Mouse (Mus musculus) neural tube, embryonic 11.5 days (tissue): ENCODE data around the gene Npas1. TPM values are rescaled to one million over a fixed set of nuclear protein-coding genes. Genes with fewer than 3 reads are reported as not detected.

Source experiments
- ATAC-seq: fragments of 200-750 bp; cut with Nextera tagmentation; 2 replicates; pipeline ENCODE4 v1.8.0; 2017; ENCODE audit warnings: moderate number of reproducible peaks, mild to moderate bottlenecking, moderate TSS enrichment, moderate library complexity; ENCODE audit not compliant: insufficient read depth, low FRiP score, low TSS enrichment
- DNase-seq: peaks from one replicate; pipeline ENCODE4 v3.0.0-alpha.2; 2015; ENCODE audit warnings: low spot score
- H3K27ac ChIP-seq: fragments of 300-500 bp; sonication (generic); 2 replicates; pipeline ENCODE4 v1.5.1; 2014; ENCODE audit warnings: low read depth, mild to moderate bottlenecking, low read length
- H3K27me3 ChIP-seq: fragments of 300-500 bp; sonication (generic); 2 replicates; pipeline ENCODE4 v1.6.1; 2014; ENCODE audit warnings: mild to moderate bottlenecking, low read length, mixed read lengths; ENCODE audit not compliant: control insufficient read depth, insufficient read depth
- H3K36me3 ChIP-seq: fragments of 300-500 bp; sonication (generic); 2 replicates; pipeline ENCODE4 v1.6.1; 2014; ENCODE audit warnings: mild to moderate bottlenecking, low read length, moderate library complexity, mixed read lengths; ENCODE audit not compliant: control insufficient read depth, insufficient read depth
- H3K4me1 ChIP-seq: fragments of 300-500 bp; sonication (generic); 2 replicates; pipeline ENCODE4 v1.6.1; 2014; ENCODE audit warnings: low read length, mixed read lengths; ENCODE audit not compliant: control insufficient read depth, insufficient read depth
- H3K4me2 ChIP-seq: fragments of 300-500 bp; sonication (generic); 2 replicates; pipeline ENCODE4 v1.6.1; 2014; ENCODE audit warnings: low read depth, mild to moderate bottlenecking, moderate library complexity
- H3K4me3 ChIP-seq: fragments of 300-500 bp; sonication (generic); 2 replicates; pipeline ENCODE4 v1.5.1; 2014; ENCODE audit warnings: low read depth, low read length
- H3K9ac ChIP-seq: fragments of 300-500 bp; sonication (generic); 2 replicates; pipeline ENCODE4 v1.6.1; 2014; ENCODE audit warnings: mild to moderate bottlenecking, low read length
- H3K9me3 ChIP-seq: fragments of 300-500 bp; sonication (generic); 2 replicates; pipeline ENCODE4 v1.6.1; 2016; ENCODE audit warnings: low read length; ENCODE audit not compliant: control insufficient read depth
- WGBS: fragments of 180-500 bp; shearing (Covaris S2); extraction: QIAGEN DNeasy Blood & Tissue Kit; methylation state at CpG from one replicate; pipeline ENCODE4 v1.1.7; 2014; 5-methylcytosine and 5-hydroxymethylcytosine counted together
- polyA plus RNA-seq: library from polyadenylated mRNA; unstranded; fragments of >200 nt; fragmentation: Nextera tagmentation; extraction: Ambion mirVana; gene quantifications from 2 replicates; pipeline ENCODE4 v1.2.1, GENCODE M21; 2014

The Npas1 gene
- polyA plus RNA-seq, 1 experiment from 2014 or later, result 0.45 TPM

DNA sequence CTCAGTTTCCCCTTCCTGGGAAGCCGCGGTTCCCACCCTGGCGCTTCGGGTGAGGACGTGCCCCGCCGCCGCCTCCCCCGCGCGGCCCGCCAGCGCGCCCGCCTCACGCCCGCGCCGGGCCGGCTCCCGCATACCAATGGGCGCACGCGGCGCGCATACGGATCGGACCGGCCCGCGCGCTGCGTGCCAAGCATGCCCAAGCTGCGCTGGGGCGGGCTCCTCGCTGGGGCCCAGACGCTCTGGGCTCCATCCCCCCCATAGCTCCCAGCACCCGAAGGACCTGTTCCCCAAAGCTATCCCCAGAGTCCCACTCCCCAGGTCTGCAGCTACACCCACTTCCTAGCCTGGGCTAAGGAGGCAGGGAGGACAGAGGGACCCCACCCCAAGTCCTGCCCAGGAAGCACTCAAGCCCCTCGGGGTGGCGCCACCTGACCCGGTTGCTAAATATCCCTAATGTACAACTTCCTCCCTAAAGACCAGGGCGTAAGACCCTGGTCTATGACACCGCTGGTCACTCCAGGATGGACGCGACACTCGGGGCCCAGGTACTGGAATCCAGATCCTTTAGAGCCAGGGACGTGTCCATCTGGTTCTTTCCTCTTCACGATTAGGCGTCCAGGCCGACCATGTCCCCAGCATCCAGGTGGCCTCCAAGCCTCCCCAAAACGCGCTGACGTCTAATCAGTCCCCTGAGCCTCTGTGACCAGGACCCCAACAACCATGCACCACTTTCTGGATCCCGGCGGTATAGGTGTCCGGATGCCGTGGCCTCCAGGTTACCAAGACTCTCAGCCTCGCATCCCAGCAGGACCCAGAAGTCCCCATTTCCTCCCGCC, 1.5 kb downstream of the Npas1 start:
- no peak overlapping the region for H3K9ac ChIP-seq
- WGBS, result under 1% methylated on average over 54 of the region's 59 CpGs
- ATAC-seq, result no peak
- H3K4me3 ChIP-seq, result peak overlapping the region; percentile 28
- H3K27me3 ChIP-seq, result peaks cover 61% of the 10 kb centered on the region
- DNase-seq, result no peak
- H3K4me2 ChIP-seq, result peak overlapping the region; percentile 49
- H3K27ac ChIP-seq, result no peak overlapping the region
- H3K4me1 ChIP-seq, result peaks cover 5% of the 10 kb centered on the region; the same call in 1 of the 2 replicates
- H3K9me3 ChIP-seq, result no peaks in the 10 kb centered on the region
- H3K36me3 ChIP-seq, result no peaks in the 10 kb centered on the region

- Histone ChIP-seq H3K4me1 (peaks cover 5% of the 10 kb centered on the region; the same call in 1 of the 2 replicates), H3K9me3 (no peaks in the 10 kb centered on the region), H3K4me2 (0 out of 2 replicates have a peak overlapping the region, but pooled peaks have one; percentile 8), H3K9ac (no peak overlapping the region), H3K27ac (no peak overlapping the region), H3K36me3 (no peaks in the 10 kb centered on the region), H3K4me3 (no peak overlapping the region), H3K27me3 (peaks cover 63% of the 10 kb centered on the region)
- no peak for ATAC-seq
- WGBS, result 4% methylated on average over 23 of the region's 23 CpGs
- DNase-seq, result no peak
Measured at GRCm38 (mm10) chr7:16475321-16475720, 2.2 kb downstream of the Npas1 start.

- no peak overlapping the region for H3K9ac ChIP-seq
- WGBS, result 2% methylated on average over 33 of the region's 33 CpGs
- H3K27ac ChIP-seq, result no peak overlapping the region
- no peaks in the 10 kb centered on the region for H3K36me3 ChIP-seq
- H3K9me3 ChIP-seq, result no peaks in the 10 kb centered on the region
- peaks cover 63% of the 10 kb centered on the region for H3K27me3 ChIP-seq
- peaks cover 5% of the 10 kb centered on the region; the same call in 1 of the 2 replicates for H3K4me1 ChIP-seq
- DNase-seq, result no peak
- 0 out of 2 replicates have a peak overlapping the region, but pooled peaks have one; percentile 1 for H3K4me3 ChIP-seq
- ATAC-seq, result no peak
- no peak overlapping the region; the same call in 1 of the 2 replicates for H3K4me2 ChIP-seq
Measured at GRCm38 (mm10) chr7:16474445-16474844, 3.1 kb downstream of the Npas1 start.

DNA sequence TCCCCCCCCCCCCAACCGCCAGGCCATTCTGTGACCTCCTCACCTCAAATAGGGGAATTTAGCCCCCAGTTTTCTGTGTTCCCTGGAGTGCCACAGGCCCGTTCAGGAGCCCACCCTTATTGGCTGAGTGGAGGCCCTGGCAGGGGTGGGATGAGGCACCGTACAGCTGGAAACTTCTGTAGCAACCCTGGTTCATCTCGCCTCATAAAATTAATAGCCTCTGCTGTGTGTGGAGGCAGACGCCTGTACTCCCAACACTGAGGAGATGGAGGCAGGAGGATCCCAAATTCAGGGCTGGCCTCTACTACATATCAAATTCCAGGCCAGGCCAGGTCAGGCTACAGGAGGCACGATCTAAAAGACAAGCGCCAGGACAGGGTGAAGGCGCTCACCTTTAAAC, 3.7 kb downstream of the Npas1 start:
- WGBS, result 33% methylated on average over 8 of the region's 8 CpGs
- Histone ChIP-seq H3K4me3 (no peak overlapping the region), H3K4me2 (no peak overlapping the region), H3K27ac (no peak overlapping the region), H3K9me3 (no peaks in the 10 kb centered on the region), H3K4me1 (peaks cover 5% of the 10 kb centered on the region; the same call in 1 of the 2 replicates), H3K36me3 (no peaks in the 10 kb centered on the region), H3K27me3 (peaks cover 63% of the 10 kb centered on the region), H3K9ac (no peak overlapping the region)
- no peak for ATAC-seq
- DNase-seq, result no peak

DNA sequence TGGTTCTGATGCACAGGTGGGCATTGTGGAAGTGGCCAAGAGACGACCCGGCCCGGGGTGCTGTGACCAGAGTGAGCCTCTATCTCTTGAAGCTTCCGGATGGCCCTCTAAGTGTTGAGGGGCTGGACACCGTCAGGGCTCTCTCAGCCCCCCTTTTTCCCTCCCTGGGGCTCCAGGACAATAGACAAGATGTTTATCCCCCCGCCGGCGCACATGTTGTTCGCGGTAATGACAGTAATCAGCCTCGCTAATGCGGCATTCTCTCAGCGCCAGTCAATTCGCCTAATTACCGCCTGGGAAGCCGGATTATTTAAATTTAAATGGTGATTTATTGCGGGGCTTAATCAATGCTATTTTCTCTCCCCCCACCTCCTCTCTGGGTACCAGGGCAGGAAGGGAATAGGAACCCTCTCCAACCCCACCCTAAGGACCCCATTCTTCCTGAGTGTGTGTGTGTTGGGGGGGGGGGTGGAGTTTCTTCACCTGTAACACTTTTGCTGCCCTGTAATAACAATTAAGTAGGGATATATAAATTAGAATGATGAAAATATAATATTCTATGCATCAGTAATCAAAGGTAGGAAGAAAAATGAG, 5.3 kb downstream of the Npas1 start:
- peaks cover 5% of the 10 kb centered on the region; the same call in 1 of the 2 replicates for H3K4me1 ChIP-seq
- no peak overlapping the region for H3K4me3 ChIP-seq
- no peaks in the 10 kb centered on the region for H3K36me3 ChIP-seq
- 4% methylated on average over 17 of the region's 17 CpGs for WGBS
- H3K4me2 ChIP-seq, result 0 out of 2 replicates have a peak overlapping the region, but pooled peaks have one; percentile 3
- no peak overlapping the region for H3K27ac ChIP-seq
- DNase-seq (no peak), ATAC-seq (no peak)
- H3K9me3 ChIP-seq, result no peaks in the 10 kb centered on the region
- peaks cover 59% of the 10 kb centered on the region for H3K27me3 ChIP-seq
- no peak overlapping the region for H3K9ac ChIP-seq

DNA sequence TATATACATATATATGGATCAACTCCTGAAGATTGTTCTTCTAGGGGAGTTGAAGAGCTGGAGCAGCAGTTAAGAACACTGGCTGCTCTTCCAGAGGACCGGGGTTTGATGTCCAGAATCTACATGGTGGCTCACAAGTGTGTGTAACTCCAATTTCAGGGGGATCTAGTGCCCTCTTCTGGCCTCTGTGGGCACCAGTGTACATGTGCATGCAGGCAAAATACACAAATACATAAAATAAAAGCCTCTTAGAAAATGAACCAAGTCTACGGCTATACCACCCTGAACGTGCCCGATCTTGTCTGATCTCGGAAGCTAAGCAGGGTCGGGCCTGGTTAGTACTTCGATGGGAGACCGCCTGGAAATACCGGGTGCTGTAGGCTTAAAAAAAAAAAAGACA, 6.0 kb downstream of the Npas1 start:
- Histone ChIP-seq H3K36me3 (no peaks in the 10 kb centered on the region), H3K4me2 (no peak overlapping the region), H3K27ac (no peak overlapping the region), H3K9me3 (no peaks in the 10 kb centered on the region), H3K27me3 (peaks cover 53% of the 10 kb centered on the region), H3K9ac (no peak overlapping the region), H3K4me3 (no peak overlapping the region), H3K4me1 (peaks cover 5% of the 10 kb centered on the region; the same call in 1 of the 2 replicates)
- WGBS, result 37% methylated on average over 9 of the region's 9 CpGs
- ATAC-seq (no peak), DNase-seq (no peak)

DNA sequence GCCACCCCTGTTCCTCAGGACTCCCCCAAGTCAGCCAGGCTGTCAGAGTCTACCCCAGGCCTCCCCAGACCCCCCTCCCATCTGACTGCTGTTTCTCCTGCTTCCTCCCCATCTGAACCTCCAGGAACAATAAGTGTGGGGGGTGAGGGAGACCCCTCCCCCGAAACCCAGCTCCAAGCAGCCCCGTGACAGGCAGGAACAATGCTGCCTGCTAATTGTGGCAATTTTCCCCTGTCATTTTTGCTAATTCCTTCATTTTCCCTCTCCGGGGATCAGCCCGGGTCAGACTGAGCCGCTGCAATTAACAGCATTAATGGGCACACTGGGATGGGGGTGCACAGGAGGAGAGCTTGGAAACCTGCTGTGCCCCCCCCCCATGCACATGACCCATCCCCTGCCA, 9.4 kb downstream of the Npas1 start:
- no peaks in the 10 kb centered on the region for H3K9me3 ChIP-seq
- no peak overlapping the region for H3K4me2 ChIP-seq
- no peaks in the 10 kb centered on the region for H3K36me3 ChIP-seq
- DNase-seq, result no peak
- H3K4me3 ChIP-seq, result no peak overlapping the region
- ATAC-seq, result no peak
- no peaks in the 10 kb centered on the region for H3K4me1 ChIP-seq
- WGBS, result 22% methylated on average over 5 of the region's 5 CpGs
- peaks cover 18% of the 10 kb centered on the region for H3K27me3 ChIP-seq
- no peak overlapping the region for H3K9ac ChIP-seq
- H3K27ac ChIP-seq, result no peak overlapping the region

DNA sequence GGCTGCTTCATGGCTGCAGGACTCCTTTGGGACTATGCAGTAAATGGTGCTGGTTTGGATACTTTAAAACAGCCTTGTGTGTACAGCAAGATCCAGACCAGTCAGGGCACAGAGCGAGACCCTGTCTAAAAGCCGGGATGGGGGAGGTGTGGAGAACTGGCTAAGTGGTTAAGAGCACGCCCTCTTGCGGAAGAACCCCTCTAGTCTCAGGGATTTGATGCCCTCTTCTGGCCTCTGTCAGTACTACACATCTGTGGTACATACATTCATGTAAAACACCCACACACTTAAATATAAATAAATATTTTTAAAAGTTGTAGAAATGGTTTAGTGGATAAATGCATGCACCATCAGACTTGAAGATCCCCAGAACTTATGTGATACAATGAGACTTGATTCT, 11.0 kb downstream of the Npas1 start:
- Histone ChIP-seq H3K4me2 (no peak overlapping the region), H3K36me3 (no peaks in the 10 kb centered on the region), H3K9ac (no peak overlapping the region), H3K4me3 (no peak overlapping the region), H3K9me3 (no peaks in the 10 kb centered on the region), H3K27ac (no peak overlapping the region), H3K27me3 (peaks cover 6% of the 10 kb centered on the region; the same call in 1 of the 2 replicates), H3K4me1 (no peaks in the 10 kb centered on the region)
- no peak for DNase-seq
- ATAC-seq, result no peak
- WGBS, result 65% methylated on average over 4 of the region's 4 CpGs
